Mouse (Mus musculus) kidney, postnatal 0 days (tissue): ENCODE results near the gene Wapl. TPM values are rescaled to one million over a fixed set of nuclear protein-coding genes. Genes with fewer than 3 reads are reported as not detected.

Experiments
- ATAC-seq: fragments of 200-750 bp; cut with Nextera tagmentation; replicated peaks from 2 replicates; pipeline ENCODE4 v1.8.0; 2017; ENCODE audit warnings: low read depth, moderate number of reproducible peaks, moderate TSS enrichment, moderate library complexity; ENCODE audit not compliant: low FRiP score
- DNase-seq: peaks from one replicate; pipeline ENCODE4 v3.0.0-alpha.2; 2016; ENCODE audit warnings: low spot score
- H3K27ac ChIP-seq: fragments of 300-500 bp; sonication (generic); 2 replicates; pipeline ENCODE4 v1.5.1; 2014; ENCODE audit warnings: mild to moderate bottlenecking
- H3K27me3 ChIP-seq: fragments of 300-500 bp; sonication (generic); 2 replicates; pipeline ENCODE4 v1.6.1; 2014; ENCODE audit warnings: low read length, mixed read lengths; ENCODE audit not compliant: insufficient read depth
- H3K36me3 ChIP-seq: fragments of 300-500 bp; sonication (generic); 2 replicates; pipeline ENCODE4 v1.6.1; 2014; ENCODE audit warnings: low read length, mixed read lengths; ENCODE audit not compliant: insufficient read depth
- H3K4me1 ChIP-seq: fragments of 300-500 bp; sonication (generic); replicated peaks from 2 replicates; pipeline ENCODE4 v1.6.1; 2014; ENCODE audit warnings: antibody characterized with exemption, low read length, mixed read lengths; ENCODE audit not compliant: insufficient read depth
- H3K4me2 ChIP-seq: fragments of 300-500 bp; sonication (generic); 2 replicates; pipeline ENCODE4 v1.6.1; 2014; ENCODE audit warnings: mild to moderate bottlenecking, low read length, moderate library complexity, mixed read lengths
- H3K4me3 ChIP-seq: fragments of 300-500 bp; sonication (generic); replicated peaks from 2 replicates; pipeline ENCODE4 v1.5.1; 2014; ENCODE audit warnings: low read depth, low read length
- H3K9ac ChIP-seq: fragments of 300-500 bp; sonication (generic); 2 replicates; pipeline ENCODE4 v1.6.1; 2014; ENCODE audit warnings: low read depth, low read length
- H3K9me3 ChIP-seq: fragments of 300-500 bp; sonication (generic); replicated peaks from 2 replicates; pipeline ENCODE4 v1.6.1; 2016; ENCODE audit warnings: low read length, inconsistent platforms, mixed read lengths
- CTCF ChIP-seq: IDR thresholded peaks from 2 replicates; pipeline ENCODE4 v1.5.1; 2016; ENCODE audit warnings: antibody characterized with exemption, low read depth, mild to moderate bottlenecking, moderate library complexity
- WGBS: fragments of 180-500 bp; shearing (Covaris S2); extraction: QIAGEN DNeasy Blood & Tissue Kit; methylation state at CpG from one replicate; pipeline ENCODE4 v1.1.7; 2014; 5-methylcytosine and 5-hydroxymethylcytosine counted together
- polyA plus RNA-seq: library from polyadenylated mRNA; unstranded; fragments of >200 nt; fragmentation: Nextera tagmentation; extraction: Ambion mirVana; gene quantifications from 2 replicates; pipeline ENCODE4 v1.2.1, GENCODE M21; 2015

Wapl gene
- polyA plus RNA-seq, 1 experiment from 2014 or later: 25.0 TPM

DNA sequence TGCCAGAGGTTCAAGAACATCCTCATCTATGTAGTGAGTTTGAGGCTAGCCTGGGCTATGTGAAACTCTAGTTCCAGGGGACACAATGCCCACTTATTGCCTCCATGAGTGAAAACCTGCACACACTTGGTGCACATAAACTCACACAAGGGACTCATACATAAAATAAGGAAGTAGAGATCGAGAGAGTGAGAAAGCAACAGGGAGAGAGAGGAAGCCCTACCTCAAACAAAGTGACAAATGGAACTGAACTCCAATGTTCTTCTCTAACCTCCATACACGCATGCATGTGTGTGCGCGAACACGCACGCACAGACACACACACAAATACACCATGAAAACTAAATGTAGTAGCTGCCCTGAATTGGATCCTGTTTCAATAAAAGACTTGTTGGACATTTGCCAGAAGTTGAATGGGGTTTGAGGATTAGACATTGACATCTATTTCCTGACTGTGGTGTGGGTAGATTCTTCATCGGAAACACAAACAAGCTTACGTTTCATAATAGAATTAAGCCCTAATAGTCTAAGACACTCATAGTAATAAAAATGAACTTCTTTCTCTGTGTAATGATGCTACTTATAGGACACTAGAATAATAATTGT lies 25.8 kb upstream of the Wapl start:
- TF ChIP-seq CTCF: no peak
- H3K4me3 ChIP-seq: no peak overlapping the region
- H3K27me3 ChIP-seq: no peaks in the 10 kb centered on the region
- H3K4me2 ChIP-seq: no peak overlapping the region
- ATAC-seq: no peak
- no peaks in the 10 kb centered on the region for H3K4me1 ChIP-seq
- no peaks in the 10 kb centered on the region for H3K9me3 ChIP-seq
- DNase-seq: no peak
- H3K27ac ChIP-seq: no peak overlapping the region
- no peak overlapping the region for H3K9ac ChIP-seq
- 79% methylated on average over 8 of the region's 8 CpGs for WGBS
- no peaks in the 10 kb centered on the region for H3K36me3 ChIP-seq

DNA sequence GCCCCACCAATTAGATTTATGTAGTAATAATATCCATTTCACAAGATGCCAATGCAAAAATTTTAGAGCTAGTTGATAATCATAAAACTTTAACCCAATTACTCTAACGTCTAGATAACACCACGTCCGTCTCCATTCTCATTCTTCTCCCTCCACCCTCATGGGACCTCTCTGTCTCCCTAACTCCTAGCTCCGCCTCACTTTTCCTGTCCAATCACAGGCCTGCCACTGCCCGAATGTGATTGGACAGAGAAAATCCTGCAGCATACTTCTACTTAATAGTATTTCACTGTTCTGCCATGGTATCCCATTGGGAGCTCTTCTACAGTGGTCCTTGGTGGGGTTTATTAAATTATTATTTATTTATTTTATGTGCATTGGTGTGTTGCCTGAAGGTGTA lies 16.6 kb upstream of the Wapl start:
- Histone ChIP-seq H3K9ac (no peak overlapping the region), H3K4me2 (no peak overlapping the region), H3K4me1 (peaks cover 5% of the 10 kb centered on the region; the same call in 1 of the 2 replicates), H3K4me3 (no peak overlapping the region), H3K27ac (no peak overlapping the region), H3K27me3 (peaks cover 10% of the 10 kb centered on the region; the same call in 1 of the 2 replicates), H3K9me3 (no peaks in the 10 kb centered on the region; the same call in 1 of the 2 replicates), H3K36me3 (no peaks in the 10 kb centered on the region)
- ATAC-seq: no peak
- no peak for DNase-seq
- 95% methylated on average over 5 of the region's 5 CpGs for WGBS
- TF ChIP-seq CTCF: no peak

DNA sequence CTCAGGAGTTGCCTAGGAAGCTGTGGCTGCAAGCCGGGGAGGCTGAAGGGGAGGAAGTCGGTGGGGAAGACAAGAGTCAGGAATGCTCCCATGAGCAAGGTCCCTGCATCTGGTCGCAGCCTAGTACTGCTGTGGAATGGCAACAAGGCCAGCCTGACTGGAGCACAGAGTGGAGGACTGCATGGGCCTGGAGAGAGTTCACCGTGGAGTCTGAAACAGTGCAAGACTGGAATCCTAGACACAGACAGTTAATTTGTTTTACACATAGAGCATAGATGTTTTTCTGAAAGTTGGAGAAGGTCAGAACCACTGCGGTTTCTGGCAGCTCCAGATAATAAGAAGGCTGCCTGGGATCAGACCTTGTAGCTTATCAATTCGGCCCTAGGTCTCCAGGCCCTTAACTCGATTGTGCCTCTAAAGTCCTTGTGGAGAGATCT lies 13.4 kb upstream of the Wapl start:
- Histone ChIP-seq H3K9me3 (no peaks in the 10 kb centered on the region; the same call in 1 of the 2 replicates), H3K36me3 (no peaks in the 10 kb centered on the region), H3K9ac (no peak overlapping the region), H3K4me2 (no peak overlapping the region), H3K27ac (no peak overlapping the region), H3K4me3 (no peak overlapping the region), H3K4me1 (peaks cover 5% of the 10 kb centered on the region; the same call in 1 of the 2 replicates), H3K27me3 (peaks cover 10% of the 10 kb centered on the region; the same call in 1 of the 2 replicates)
- WGBS: 56% methylated on average over 7 of the region's 7 CpGs
- TF ChIP-seq CTCF: no peak
- ATAC-seq (no peak), DNase-seq (no peak)

DNA sequence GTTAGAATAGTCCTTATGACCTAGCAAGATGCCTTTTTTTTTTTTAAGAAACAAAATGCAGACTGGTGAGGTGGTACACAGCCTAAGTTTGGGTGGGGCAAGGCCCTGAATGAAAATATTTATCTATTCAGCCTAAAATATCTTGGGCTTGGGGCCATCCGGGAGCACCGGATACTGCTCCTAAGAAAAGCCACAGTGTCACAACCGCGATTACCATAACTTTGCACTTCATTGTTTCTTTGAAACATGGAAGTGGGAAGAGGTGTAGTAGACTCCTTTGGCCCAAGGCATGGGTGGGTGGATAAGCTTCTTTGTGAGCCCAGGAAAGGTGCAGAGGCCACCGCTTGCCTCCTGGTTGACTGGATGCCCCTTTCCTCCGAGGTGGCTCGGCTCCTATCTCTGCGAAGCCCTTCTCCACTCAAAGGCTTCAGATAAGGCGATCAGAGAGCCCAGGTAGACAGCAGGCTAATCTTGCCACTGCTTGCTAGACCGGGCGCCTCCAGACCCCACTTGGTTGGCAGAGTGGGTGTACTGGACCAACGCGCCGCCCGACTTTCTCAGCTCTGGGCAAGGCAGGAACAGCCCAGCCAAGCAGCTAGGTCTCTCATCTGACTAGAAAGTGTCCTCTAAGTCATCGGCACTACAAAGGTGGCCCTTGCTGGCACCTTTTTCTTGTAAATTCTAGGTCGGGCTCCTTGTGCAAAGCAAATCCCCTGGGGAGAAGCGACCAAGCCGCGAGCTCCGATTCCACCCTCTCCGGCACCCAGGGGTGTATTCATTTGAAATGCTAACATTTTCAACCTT lies 12.7 kb upstream of the Wapl start:
- peak overlapping the region; percentile 91 for H3K4me2 ChIP-seq
- peak overlapping the region; percentile 49; the same call in 1 of the 2 replicates for H3K9ac ChIP-seq
- H3K4me3 ChIP-seq: peak overlapping the region; percentile 48
- no peaks in the 10 kb centered on the region; the same call in 1 of the 2 replicates for H3K9me3 ChIP-seq
- H3K27me3 ChIP-seq: peaks cover 10% of the 10 kb centered on the region; the same call in 1 of the 2 replicates
- H3K36me3 ChIP-seq: no peaks in the 10 kb centered on the region
- H3K27ac ChIP-seq: no peak overlapping the region
- ATAC-seq (0 out of 2 replicates have a peak, but pooled peaks have one; percentile 21), DNase-seq (no peak)
- WGBS: 21% methylated on average over 22 of the region's 22 CpGs
- H3K4me1 ChIP-seq: peaks cover 5% of the 10 kb centered on the region; the same call in 1 of the 2 replicates
- TF ChIP-seq CTCF: no peak

DNA sequence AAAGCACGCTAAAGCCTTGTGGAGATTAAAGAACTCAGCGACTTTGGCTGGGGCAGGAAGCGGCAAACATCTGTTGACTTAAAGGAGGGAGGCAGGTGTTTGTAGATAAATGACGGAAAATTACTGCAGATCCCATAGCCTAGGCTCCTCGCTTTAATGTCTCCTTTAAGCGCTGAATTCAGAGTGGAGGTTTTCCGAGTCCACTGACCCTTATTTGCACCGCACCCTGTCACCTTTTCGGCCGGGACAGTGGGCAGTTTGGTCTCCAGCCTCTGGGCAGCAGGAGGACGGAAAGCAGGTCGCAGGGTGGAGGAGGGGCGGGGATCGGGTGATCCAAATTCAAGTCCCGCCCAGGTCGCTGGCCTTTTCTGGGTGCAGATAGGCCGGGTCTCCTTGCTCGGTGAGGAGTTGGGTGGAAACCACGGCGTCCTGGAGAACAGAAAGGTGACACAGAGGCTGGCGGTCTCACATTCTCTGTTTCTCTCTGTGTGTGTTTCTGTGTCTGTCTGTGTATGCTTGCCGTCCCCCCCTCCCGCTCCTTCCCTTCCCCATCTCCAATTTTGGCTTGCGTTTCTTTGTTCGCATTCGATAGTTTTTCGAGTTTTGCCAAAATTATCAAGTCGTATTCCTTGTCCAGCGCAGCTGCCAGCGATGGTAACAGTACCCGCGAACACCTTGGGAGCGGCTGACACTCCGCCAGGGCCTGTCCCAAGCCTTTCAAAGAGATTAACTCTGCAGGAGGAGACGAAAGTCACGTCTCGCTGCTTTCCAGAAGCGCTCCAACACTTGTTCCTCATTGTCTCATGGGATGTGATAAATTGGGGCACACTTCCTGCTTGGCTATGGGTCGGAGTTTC lies 11.9 kb upstream of the Wapl start:
- DNase-seq (peak; percentile 37), ATAC-seq (no peak)
- no peaks in the 10 kb centered on the region; the same call in 1 of the 2 replicates for H3K9me3 ChIP-seq
- H3K27me3 ChIP-seq: peaks cover 10% of the 10 kb centered on the region; the same call in 1 of the 2 replicates
- under 1% methylated on average over 39 of the region's 39 CpGs for WGBS
- no peak overlapping the region for H3K27ac ChIP-seq
- H3K4me2 ChIP-seq: peak overlapping the region; percentile 91
- peaks cover 5% of the 10 kb centered on the region; the same call in 1 of the 2 replicates for H3K4me1 ChIP-seq
- no peaks in the 10 kb centered on the region for H3K36me3 ChIP-seq
- no peak for TF ChIP-seq CTCF
- H3K4me3 ChIP-seq: peak overlapping the region; percentile 48
- H3K9ac ChIP-seq: peak overlapping the region; percentile 49

DNA sequence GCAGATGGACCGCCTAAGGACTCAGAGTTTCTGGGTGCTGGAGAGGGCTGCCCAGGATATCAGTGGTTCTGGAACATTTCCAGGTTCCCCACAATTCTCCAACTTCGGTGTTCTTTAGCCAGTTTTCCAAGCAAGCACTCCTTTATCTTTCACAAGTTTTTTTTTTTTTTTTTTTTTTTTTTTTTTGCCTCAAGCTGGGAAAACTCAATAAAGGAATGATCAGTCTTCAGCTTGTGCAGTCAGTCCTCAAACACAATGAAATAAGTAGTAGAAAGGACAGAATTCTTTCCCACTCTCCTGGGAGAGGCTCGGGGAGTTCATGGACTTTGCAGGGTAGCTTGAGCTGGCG lies 11.3 kb upstream of the Wapl start:
- H3K27ac ChIP-seq: no peak overlapping the region
- H3K4me1 ChIP-seq: peaks cover 5% of the 10 kb centered on the region; the same call in 1 of the 2 replicates
- WGBS: 28% methylated on average over 4 of the region's 4 CpGs
- H3K4me2 ChIP-seq: peak overlapping the region; percentile 91
- H3K4me3 ChIP-seq: peak overlapping the region; percentile 48
- no peaks in the 10 kb centered on the region for H3K9me3 ChIP-seq
- ATAC-seq: no peak
- no peaks in the 10 kb centered on the region for H3K36me3 ChIP-seq
- no peak for DNase-seq
- no peak for TF ChIP-seq CTCF
- peak overlapping the region; percentile 49 for H3K9ac ChIP-seq
- peaks cover 10% of the 10 kb centered on the region; the same call in 1 of the 2 replicates for H3K27me3 ChIP-seq
